Mouse (Mus musculus): ENCODE measurements around the gene Naa50. TPM values are rescaled to one million over a fixed set of nuclear protein-coding genes. Genes with fewer than 3 reads are reported as not detected.

The Naa50 gene
- polyA plus RNA-seq, 1 experiment, result 34.7 TPM

- Histone ChIP-seq H3K4me3 (no peak overlapping the region), H3K79me2 (ENCODE audit: control insufficient read depth, insufficient read depth) (peaks cover 95% of the 10 kb centered on the region), H3ac (ENCODE audit: control insufficient read depth, insufficient read length) (no peak overlapping the region), H3K36me3 (ENCODE audit: control insufficient read depth, insufficient read depth) (no peaks in the 10 kb centered on the region), H3K27me3 (ENCODE audit: control insufficient read depth, insufficient read depth, insufficient read length) (no peaks in the 10 kb centered on the region), H3K4me2 (ENCODE audit: low read depth) (no peak overlapping the region)
- TF ChIP-seq E2F4 (IDR thresholded peaks at IDR 0.05; ENCODE audit: insufficient read depth) (no peak), CEBPB (IDR thresholded peaks at IDR 0.05; ENCODE audit: insufficient read depth, poor library complexity, severe bottlenecking) (peak; percentile 67; the same call in 1 of the 2 replicates), MYOG (IDR thresholded peaks at IDR 0.05; ENCODE audit: control insufficient read depth in 1 of 3, insufficient read depth in 1 of 3, insufficient read length in 2 of 3, low read depth in 2 of 3) (no peak), TCF12 (IDR thresholded peaks at IDR 0.05; ENCODE audit: insufficient read depth, poor library complexity, severe bottlenecking) (no peak)
These were observed 9.6 kb downstream of the Naa50 start for GRCm38 (mm10) chr16:44149002-44149767.

GRCm38 (mm10) chr16:44154497-44155057 lies 14.9 kb downstream of the Naa50 start:
- Histone ChIP-seq H3ac (ENCODE audit: control insufficient read depth, insufficient read length) (no peak overlapping the region), H3K79me2 (ENCODE audit: control insufficient read depth, insufficient read depth) (peaks cover 66% of the 10 kb centered on the region), H3K4me3 (no peak overlapping the region), H3K36me3 (ENCODE audit: control insufficient read depth, insufficient read depth) (peaks cover 31% of the 10 kb centered on the region), H3K4me2 (ENCODE audit: low read depth) (no peak overlapping the region), H3K27me3 (ENCODE audit: control insufficient read depth, insufficient read depth, insufficient read length) (no peaks in the 10 kb centered on the region)
- TF ChIP-seq E2F4 (IDR thresholded peaks at IDR 0.05; ENCODE audit: insufficient read depth), result no peak
- TF ChIP-seq SRF (IDR thresholded peaks at IDR 0.05; ENCODE audit: control insufficient read depth, insufficient read length, low read depth), result no peak
- no peak for TF ChIP-seq CEBPB (IDR thresholded peaks at IDR 0.05; ENCODE audit: insufficient read depth, poor library complexity, severe bottlenecking)
- TF ChIP-seq REST (IDR thresholded peaks at IDR 0.05; ENCODE audit: insufficient read depth, insufficient read length), result no peak
- TF ChIP-seq POLR2AphosphoS2 (IDR thresholded peaks at IDR 0.05; ENCODE audit: insufficient read length, low read depth), result no peak
- no peak for TF ChIP-seq MYOG (IDR thresholded peaks at IDR 0.05; ENCODE audit: control insufficient read depth in 1 of 3, insufficient read depth in 1 of 3, insufficient read length in 2 of 3, low read depth in 2 of 3)
- no peak for TF ChIP-seq MYOD1 (IDR thresholded peaks at IDR 0.05; ENCODE audit: control insufficient read depth in 1 of 3, insufficient read length in 2 of 3, low read depth in 2 of 3)
- TF ChIP-seq POLR2A (IDR thresholded peaks at IDR 0.05; ENCODE audit: insufficient read length, low read depth), result no peak
- TF ChIP-seq TCF3 (IDR thresholded peaks at IDR 0.05; ENCODE audit: insufficient read length, low read depth), result no peak
- no peak for TF ChIP-seq USF1 (IDR thresholded peaks at IDR 0.05; ENCODE audit: low read depth)
- no peak for TF ChIP-seq MAX (IDR thresholded peaks at IDR 0.05; ENCODE audit: low read depth)
- no peak for TF ChIP-seq TCF12 (IDR thresholded peaks at IDR 0.05; ENCODE audit: insufficient read depth, poor library complexity, severe bottlenecking)

- Histone ChIP-seq H3ac (ENCODE audit: control insufficient read depth, insufficient read length) (no peak overlapping the region), H3K4me2 (ENCODE audit: low read depth) (no peak overlapping the region), H3K36me3 (ENCODE audit: control insufficient read depth, insufficient read depth) (peaks cover 57% of the 10 kb centered on the region), H3K79me2 (ENCODE audit: control insufficient read depth, insufficient read depth) (peaks cover 23% of the 10 kb centered on the region), H3K4me3 (no peak overlapping the region), H3K27me3 (ENCODE audit: control insufficient read depth, insufficient read depth, insufficient read length) (no peaks in the 10 kb centered on the region)
- TF ChIP-seq MAX (IDR thresholded peaks at IDR 0.05; ENCODE audit: low read depth), result no peak
- TF ChIP-seq TCF12 (IDR thresholded peaks at IDR 0.05; ENCODE audit: insufficient read depth, poor library complexity, severe bottlenecking), result no peak
- TF ChIP-seq E2F4 (IDR thresholded peaks at IDR 0.05; ENCODE audit: insufficient read depth), result no peak
These were observed 19.7 kb downstream of the Naa50 start for GRCm38 (mm10) chr16:44159325-44159724.

- no peaks in the 10 kb centered on the region for H3K27me3 ChIP-seq (ENCODE audit: control insufficient read depth, insufficient read depth, insufficient read length)
- H3K79me2 ChIP-seq (ENCODE audit: control insufficient read depth, insufficient read depth), result no peaks in the 10 kb centered on the region
- no peak overlapping the region for H3ac ChIP-seq (ENCODE audit: control insufficient read depth, insufficient read length)
- no peak overlapping the region for H3K4me2 ChIP-seq (ENCODE audit: low read depth)
- H3K36me3 ChIP-seq (ENCODE audit: control insufficient read depth, insufficient read depth), result peaks cover 33% of the 10 kb centered on the region
- no peak overlapping the region for H3K4me3 ChIP-seq
- TF ChIP-seq POLR2AphosphoS2 (IDR thresholded peaks at IDR 0.05; ENCODE audit: insufficient read length, low read depth) (no peak), POLR2A (IDR thresholded peaks at IDR 0.05; ENCODE audit: insufficient read length, low read depth) (no peak), SRF (IDR thresholded peaks at IDR 0.05; ENCODE audit: control insufficient read depth, insufficient read length, low read depth) (no peak), CEBPB (IDR thresholded peaks at IDR 0.05; ENCODE audit: insufficient read depth, poor library complexity, severe bottlenecking) (no peak), TCF3 (IDR thresholded peaks at IDR 0.05; ENCODE audit: insufficient read length, low read depth) (no peak), MYOG (IDR thresholded peaks at IDR 0.05; ENCODE audit: control insufficient read depth in 1 of 3, insufficient read depth in 1 of 3, insufficient read length in 2 of 3, low read depth in 2 of 3) (no peak), REST (IDR thresholded peaks at IDR 0.05; ENCODE audit: insufficient read depth, insufficient read length) (no peak)
These were observed 24.2 kb downstream of the Naa50 start for GRCm38 (mm10) chr16:44163831-44164230.

- Histone ChIP-seq H3K27me3 (ENCODE audit: control insufficient read depth, insufficient read depth, insufficient read length) (no peaks in the 10 kb centered on the region), H3K4me3 (no peak overlapping the region), H3K4me2 (ENCODE audit: low read depth) (no peak overlapping the region), H3K36me3 (ENCODE audit: control insufficient read depth, insufficient read depth) (peaks cover 20% of the 10 kb centered on the region), H3ac (ENCODE audit: control insufficient read depth, insufficient read length) (no peak overlapping the region), H3K79me2 (ENCODE audit: control insufficient read depth, insufficient read depth) (no peaks in the 10 kb centered on the region)
- TF ChIP-seq REST (IDR thresholded peaks at IDR 0.05; ENCODE audit: insufficient read depth, insufficient read length), result no peak
- no peak for TF ChIP-seq MYOD1 (IDR thresholded peaks at IDR 0.05; ENCODE audit: control insufficient read depth in 1 of 3, insufficient read length in 2 of 3, low read depth in 2 of 3)
- TF ChIP-seq SRF (IDR thresholded peaks at IDR 0.05; ENCODE audit: control insufficient read depth, insufficient read length, low read depth), result no peak
- no peak for TF ChIP-seq POLR2A (IDR thresholded peaks at IDR 0.05; ENCODE audit: insufficient read length, low read depth)
- TF ChIP-seq MAX (IDR thresholded peaks at IDR 0.05; ENCODE audit: low read depth), result no peak
- TF ChIP-seq USF1 (IDR thresholded peaks at IDR 0.05; ENCODE audit: low read depth), result no peak
- TF ChIP-seq E2F4 (IDR thresholded peaks at IDR 0.05; ENCODE audit: insufficient read depth), result no peak
These were observed 25.6 kb downstream of the Naa50 start for GRCm38 (mm10) chr16:44165182-44165581.
